Mouse (Mus musculus): ENCODE measurements around the gene Aox4. TPM values are rescaled to one million over a fixed set of nuclear protein-coding genes. Genes with fewer than 3 reads are reported as not detected.

The Aox4 gene
- polyA plus RNA-seq, 1 experiment from 2014 or later, result 0.80 TPM

GRCm38 (mm10) chr1:58260311-58260710, 50.1 kb downstream of the Aox4 start:
- DNase-seq (ENCODE audit: low spot score), result no peak
- Histone ChIP-seq H3K27ac (ENCODE audit: low read depth, low read length) (no peak overlapping the region), H3K4me3 (ENCODE audit: low read depth, low read length) (no peak overlapping the region), H3K4me2 (ENCODE audit: low read length) (no peak overlapping the region), H3K9me3 (replicated peaks; ENCODE audit: control insufficient read depth, low read length) (no peaks in the 10 kb centered on the region), H3K27me3 (replicated peaks; ENCODE audit: control insufficient read depth, insufficient read depth, low read length) (no peaks in the 10 kb centered on the region), H3K36me3 (ENCODE audit: control insufficient read depth, insufficient read depth, low read length) (no peaks in the 10 kb centered on the region), H3K4me1 (ENCODE audit: control insufficient read depth, insufficient read depth, low read length) (no peaks in the 10 kb centered on the region), H3K9ac (ENCODE audit: low read length) (no peak overlapping the region)
- ATAC-seq, result no peak
- WGBS, result 81% methylated on average over 3 of the region's 3 CpGs

GRCm38 (mm10) chr1:58268231-58268630, 58.0 kb downstream of the Aox4 start:
- DNase-seq (ENCODE audit: low spot score) (no peak), ATAC-seq (no peak)
- H3K36me3 ChIP-seq (ENCODE audit: control insufficient read depth, insufficient read depth, low read length), result no peaks in the 10 kb centered on the region
- H3K4me2 ChIP-seq (ENCODE audit: low read length), result no peak overlapping the region
- H3K9me3 ChIP-seq (replicated peaks; ENCODE audit: control insufficient read depth, low read length), result no peaks in the 10 kb centered on the region
- 84% methylated on average over 2 of the region's 2 CpGs for WGBS
- no peak overlapping the region for H3K27ac ChIP-seq (ENCODE audit: low read depth, low read length)
- H3K4me3 ChIP-seq (ENCODE audit: low read depth, low read length), result no peak overlapping the region
- no peak overlapping the region for H3K9ac ChIP-seq (ENCODE audit: low read length)
- H3K27me3 ChIP-seq (replicated peaks; ENCODE audit: control insufficient read depth, insufficient read depth, low read length), result no peaks in the 10 kb centered on the region
- H3K4me1 ChIP-seq (ENCODE audit: control insufficient read depth, insufficient read depth, low read length), result no peaks in the 10 kb centered on the region

- no peaks in the 10 kb centered on the region for H3K27me3 ChIP-seq (replicated peaks; ENCODE audit: control insufficient read depth, insufficient read depth, low read length)
- peak; percentile 29; the same call in 1 of the 2 replicates for ATAC-seq
- H3K4me2 ChIP-seq (ENCODE audit: low read length), result no peak overlapping the region
- H3K36me3 ChIP-seq (ENCODE audit: control insufficient read depth, insufficient read depth, low read length), result no peaks in the 10 kb centered on the region
- no peak overlapping the region for H3K27ac ChIP-seq (ENCODE audit: low read depth, low read length)
- WGBS, result 63% methylated on average over 6 of the region's 6 CpGs
- no peak overlapping the region for H3K4me3 ChIP-seq (ENCODE audit: low read depth, low read length)
- H3K9ac ChIP-seq (ENCODE audit: low read length), result no peak overlapping the region
- peak; percentile 88 for DNase-seq (ENCODE audit: low spot score)
- H3K4me1 ChIP-seq (ENCODE audit: control insufficient read depth, insufficient read depth, low read length), result no peaks in the 10 kb centered on the region
- no peaks in the 10 kb centered on the region for H3K9me3 ChIP-seq (replicated peaks; ENCODE audit: control insufficient read depth, low read length)
These were observed 60.8 kb downstream of the Aox4 start for GRCm38 (mm10) chr1:58270807-58271569.

GRCm38 (mm10) chr1:58275879-58276278, 65.7 kb downstream of the Aox4 start:
- H3K4me2 ChIP-seq (ENCODE audit: low read length), result no peak overlapping the region
- ATAC-seq (no peak), DNase-seq (ENCODE audit: low spot score) (no peak)
- H3K36me3 ChIP-seq (ENCODE audit: control insufficient read depth, insufficient read depth, low read length), result no peaks in the 10 kb centered on the region
- no peaks in the 10 kb centered on the region for H3K27me3 ChIP-seq (replicated peaks; ENCODE audit: control insufficient read depth, insufficient read depth, low read length)
- H3K9me3 ChIP-seq (replicated peaks; ENCODE audit: control insufficient read depth, low read length), result no peaks in the 10 kb centered on the region
- no peak overlapping the region for H3K9ac ChIP-seq (ENCODE audit: low read length)
- H3K27ac ChIP-seq (ENCODE audit: low read depth, low read length), result no peak overlapping the region
- H3K4me1 ChIP-seq (ENCODE audit: control insufficient read depth, insufficient read depth, low read length), result no peaks in the 10 kb centered on the region
- no peak overlapping the region for H3K4me3 ChIP-seq (ENCODE audit: low read depth, low read length)
- 27% methylated on average over 9 of the region's 9 CpGs for WGBS

- no peak within 1 kb of the TSS for H3K4me2 ChIP-seq (ENCODE audit: low read length)
- H3K27me3 ChIP-seq (replicated peaks; ENCODE audit: control insufficient read depth, insufficient read depth, low read length), result no peaks in the 10 kb centered on the region
- no peak within 1 kb of the TSS for H3K9ac ChIP-seq (ENCODE audit: low read length)
- no peak within 1 kb of the TSS for H3K27ac ChIP-seq (ENCODE audit: low read depth, low read length)
- no peaks in the 10 kb centered on the region for H3K36me3 ChIP-seq (ENCODE audit: control insufficient read depth, insufficient read depth, low read length)
- no peak for DNase-seq (ENCODE audit: low spot score)
- no peaks in the 10 kb centered on the region for H3K4me1 ChIP-seq (ENCODE audit: control insufficient read depth, insufficient read depth, low read length)
- no peak for ATAC-seq
- no peak within 1 kb of the TSS for H3K4me3 ChIP-seq (ENCODE audit: low read depth, low read length)
- 67% methylated on average over 5 of the region's 5 CpGs for WGBS
- H3K9me3 ChIP-seq (replicated peaks; ENCODE audit: control insufficient read depth, low read length), result no peaks in the 10 kb centered on the region
These were observed 67.8 kb downstream of the Aox4 start, which contains the start of gene Aox2 for GRCm38 (mm10) chr1:58278026-58278425. TSS of gene Aox2 (plus strand) at chr1:58278326.

- ATAC-seq, result no peak
- no peak for DNase-seq (ENCODE audit: low spot score)
- Histone ChIP-seq H3K27ac (ENCODE audit: low read depth, low read length) (no peak overlapping the region), H3K27me3 (replicated peaks; ENCODE audit: control insufficient read depth, insufficient read depth, low read length) (no peaks in the 10 kb centered on the region), H3K4me1 (ENCODE audit: control insufficient read depth, insufficient read depth, low read length) (no peaks in the 10 kb centered on the region), H3K9ac (ENCODE audit: low read length) (no peak overlapping the region), H3K4me2 (ENCODE audit: low read length) (no peak overlapping the region), H3K4me3 (ENCODE audit: low read depth, low read length) (no peak overlapping the region), H3K36me3 (ENCODE audit: control insufficient read depth, insufficient read depth, low read length) (no peaks in the 10 kb centered on the region), H3K9me3 (replicated peaks; ENCODE audit: control insufficient read depth, low read length) (no peaks in the 10 kb centered on the region)
- 72% methylated on average over 7 of the region's 7 CpGs for WGBS
These were observed 68.3 kb downstream of the Aox4 start for GRCm38 (mm10) chr1:58278513-58278912.

GRCm38 (mm10) chr1:58280381-58280780, 70.2 kb downstream of the Aox4 start:
- no peak for ATAC-seq

GRCm38 (mm10) chr1:58280939-58281624, 70.9 kb downstream of the Aox4 start:
- Histone ChIP-seq H3K27me3 (replicated peaks; ENCODE audit: control insufficient read depth, insufficient read depth, low read length) (no peaks in the 10 kb centered on the region), H3K4me3 (ENCODE audit: low read depth, low read length) (no peak overlapping the region), H3K4me2 (ENCODE audit: low read length) (no peak overlapping the region), H3K4me1 (ENCODE audit: control insufficient read depth, insufficient read depth, low read length) (no peaks in the 10 kb centered on the region), H3K27ac (ENCODE audit: low read depth, low read length) (no peak overlapping the region), H3K36me3 (ENCODE audit: control insufficient read depth, insufficient read depth, low read length) (no peaks in the 10 kb centered on the region), H3K9me3 (replicated peaks; ENCODE audit: control insufficient read depth, low read length) (no peaks in the 10 kb centered on the region), H3K9ac (ENCODE audit: low read length) (no peak overlapping the region)
- ATAC-seq (peak; percentile 57; the same call in 1 of the 2 replicates), DNase-seq (ENCODE audit: low spot score) (peak; percentile 38)
- 72% methylated on average over 13 of the region's 13 CpGs for WGBS

More at GRCm38 (mm10) chr1:58280381-58280780, 70.2 kb downstream of the Aox4 start:
- Histone ChIP-seq H3K9ac (ENCODE audit: low read length) (no peak overlapping the region), H3K4me1 (ENCODE audit: control insufficient read depth, insufficient read depth, low read length) (no peaks in the 10 kb centered on the region), H3K4me3 (ENCODE audit: low read depth, low read length) (no peak overlapping the region), H3K4me2 (ENCODE audit: low read length) (no peak overlapping the region), H3K27ac (ENCODE audit: low read depth, low read length) (no peak overlapping the region), H3K36me3 (ENCODE audit: control insufficient read depth, insufficient read depth, low read length) (no peaks in the 10 kb centered on the region), H3K9me3 (replicated peaks; ENCODE audit: control insufficient read depth, low read length) (no peaks in the 10 kb centered on the region), H3K27me3 (replicated peaks; ENCODE audit: control insufficient read depth, insufficient read depth, low read length) (no peaks in the 10 kb centered on the region)
- DNase-seq (ENCODE audit: low spot score), result no peak
- 91% methylated on average over 4 of the region's 4 CpGs for WGBS

- H3K36me3 ChIP-seq (ENCODE audit: control insufficient read depth, insufficient read depth, low read length), result no peaks in the 10 kb centered on the region
- H3K9me3 ChIP-seq (replicated peaks; ENCODE audit: control insufficient read depth, low read length), result no peaks in the 10 kb centered on the region
- no peak overlapping the region for H3K27ac ChIP-seq (ENCODE audit: low read depth, low read length)
- no peak overlapping the region for H3K4me2 ChIP-seq (ENCODE audit: low read length)
- H3K27me3 ChIP-seq (replicated peaks; ENCODE audit: control insufficient read depth, insufficient read depth, low read length), result no peaks in the 10 kb centered on the region
- no peaks in the 10 kb centered on the region for H3K4me1 ChIP-seq (ENCODE audit: control insufficient read depth, insufficient read depth, low read length)
- no peak overlapping the region for H3K9ac ChIP-seq (ENCODE audit: low read length)
- DNase-seq (ENCODE audit: low spot score), result no peak
- 58% methylated on average over 4 of the region's 4 CpGs for WGBS
- no peak overlapping the region for H3K4me3 ChIP-seq (ENCODE audit: low read depth, low read length)
- ATAC-seq, result peak; percentile 23; the same call in 1 of the 2 replicates
These were observed 71.4 kb downstream of the Aox4 start for GRCm38 (mm10) chr1:58281625-58281988.
